Mouse (Mus musculus) brain, adult 2 months (tissue): Measurements from ENCODE around the gene Rnase2b.
"Not testable (repeated sequence)": the region's sequence is repeated elsewhere in the genome, so short reads cannot be mapped to it uniquely, and the experiment has no call there.

Source experiments
- DNase-seq: peaks from one replicate; pipeline ENCODE4 v3.0.0; 2011; ENCODE audit warnings: low read depth, low spot score

Rnase2b gene

DNA sequence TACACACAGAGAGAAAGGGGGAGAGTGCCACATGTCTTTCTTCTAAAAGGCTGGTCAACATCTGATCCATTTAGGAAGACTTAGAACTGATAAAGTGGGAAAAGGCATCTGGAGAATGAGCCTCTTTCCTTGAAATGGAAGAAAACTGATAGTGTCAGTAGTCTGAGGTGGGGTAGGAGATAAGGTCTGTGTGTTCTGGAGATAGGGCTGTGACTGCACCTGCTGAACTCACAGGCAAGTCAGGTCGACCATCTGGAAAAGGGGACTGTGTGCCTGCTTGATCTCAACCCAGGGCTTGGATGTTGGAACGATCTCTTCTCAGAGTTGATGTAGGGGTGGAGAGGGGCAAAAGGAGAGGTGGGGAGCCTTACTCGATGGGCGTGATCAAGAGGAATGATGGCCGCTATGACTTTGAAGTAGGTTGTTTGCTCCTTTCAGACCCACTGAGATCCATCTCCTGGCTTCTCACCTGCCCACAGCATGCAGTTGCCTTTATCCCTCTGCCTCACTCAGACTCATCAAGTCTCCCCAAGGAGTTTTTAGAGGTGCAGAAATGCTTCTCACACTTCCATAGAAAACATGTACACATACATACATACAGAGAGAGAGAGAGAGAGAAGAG lies 9.7 kb upstream of the Rnase2b start:
- DNase-seq = no peak

- no peak for DNase-seq
These were observed 5.9 kb upstream of the Rnase2b start for GRCm38 (mm10) chr14:51156056-51156735.

- no peak for DNase-seq
These were observed 5.4 kb upstream of the Rnase2b start for GRCm38 (mm10) chr14:51156736-51157068.

GRCm38 (mm10) chr14:51157072-51157471 lies 5.0 kb upstream of the Rnase2b start:
- DNase-seq = no peak

GRCm38 (mm10) chr14:51163323-51163722 lies 1.3 kb downstream of the Rnase2b start:
- DNase-seq = not testable (repeated sequence)

DNA sequence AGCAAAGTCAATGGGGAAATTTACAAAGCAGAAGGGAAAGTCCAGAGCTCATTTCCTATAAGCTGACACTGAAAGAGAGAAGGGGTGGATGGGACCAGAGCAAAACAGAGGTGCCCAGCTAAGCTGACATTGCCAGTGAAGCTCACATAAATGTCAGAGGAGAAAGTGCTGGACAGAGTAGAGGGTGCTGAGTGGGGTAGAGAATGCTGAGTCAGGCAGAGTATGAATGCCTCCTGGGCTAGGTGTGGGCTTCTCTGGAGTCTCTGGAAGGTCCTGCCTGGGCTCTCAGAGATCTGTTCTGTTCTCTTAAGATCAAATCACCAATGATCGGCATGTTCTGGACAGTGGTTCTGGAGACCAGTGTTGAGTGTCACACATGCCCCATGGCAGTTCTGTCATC lies 3.4 kb downstream of the Rnase2b start:
- no peak for DNase-seq

DNA sequence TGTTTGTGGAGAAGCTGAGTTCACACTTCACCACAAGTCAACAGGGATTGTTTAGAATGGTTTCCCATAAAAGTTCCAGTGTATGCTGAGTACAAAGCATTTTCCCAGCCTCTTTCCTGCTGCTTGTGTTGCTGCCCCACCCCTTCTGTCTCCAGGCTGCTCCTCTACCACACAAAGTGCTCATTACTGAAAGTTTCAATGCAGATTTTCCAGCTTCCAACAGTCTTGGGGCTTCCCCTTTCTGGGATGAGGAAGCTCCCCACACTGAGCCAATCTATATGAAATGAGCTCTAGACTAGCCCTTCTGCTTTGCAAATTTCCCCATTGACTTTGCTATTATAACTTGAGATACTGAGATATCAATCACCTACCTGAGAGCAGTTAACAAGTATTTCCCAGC lies 4.0 kb downstream of the Rnase2b start:
- DNase-seq = no peak

DNA sequence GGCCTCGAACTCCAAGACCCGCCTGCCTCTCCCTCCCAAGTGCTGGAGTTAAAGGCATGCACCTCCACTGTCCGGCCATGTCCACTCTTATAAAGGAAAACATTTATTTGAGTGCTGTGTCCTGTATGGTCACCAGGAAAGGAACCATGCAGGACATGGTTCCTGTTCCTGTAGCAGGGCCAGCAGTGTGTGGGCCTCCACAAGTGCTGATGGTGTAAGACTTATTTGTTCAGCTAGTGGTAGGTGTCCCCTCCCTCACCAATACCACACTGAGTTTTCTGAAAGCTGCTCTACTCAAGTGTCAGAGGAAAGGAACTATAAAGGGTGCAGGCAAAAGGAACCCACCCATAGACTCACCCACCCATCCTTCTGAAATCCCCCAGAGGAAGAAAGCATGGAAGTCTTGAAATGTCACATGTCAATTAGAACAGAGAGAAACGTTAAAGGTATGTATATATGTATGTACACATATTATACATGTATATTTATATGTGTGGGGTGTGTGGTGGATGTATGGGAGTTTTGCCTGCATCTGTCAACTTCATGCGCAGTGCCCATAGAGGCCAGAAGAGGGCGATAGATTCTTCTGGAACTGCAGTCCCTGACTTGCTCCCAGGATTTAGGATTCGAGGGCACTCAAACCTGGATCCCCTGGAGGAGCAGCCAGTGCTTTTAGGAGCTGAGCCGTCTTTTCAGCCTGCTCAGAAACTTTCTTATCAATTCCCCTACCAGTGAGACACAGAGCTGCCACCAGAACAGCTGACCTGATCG lies 10.2 kb downstream of the Rnase2b start:
- peak; percentile 25 for DNase-seq

- peak; percentile 33 for DNase-seq
These were observed 10.9 kb downstream of the Rnase2b start for GRCm38 (mm10) chr14:51172947-51173346.

GRCm38 (mm10) chr14:51173843-51174242 lies 11.8 kb downstream of the Rnase2b start:
- peak; percentile 6 for DNase-seq

- DNase-seq = not testable (repeated sequence)
These were observed 19.0 kb downstream of the Rnase2b start for GRCm38 (mm10) chr14:51181051-51181450.

DNA sequence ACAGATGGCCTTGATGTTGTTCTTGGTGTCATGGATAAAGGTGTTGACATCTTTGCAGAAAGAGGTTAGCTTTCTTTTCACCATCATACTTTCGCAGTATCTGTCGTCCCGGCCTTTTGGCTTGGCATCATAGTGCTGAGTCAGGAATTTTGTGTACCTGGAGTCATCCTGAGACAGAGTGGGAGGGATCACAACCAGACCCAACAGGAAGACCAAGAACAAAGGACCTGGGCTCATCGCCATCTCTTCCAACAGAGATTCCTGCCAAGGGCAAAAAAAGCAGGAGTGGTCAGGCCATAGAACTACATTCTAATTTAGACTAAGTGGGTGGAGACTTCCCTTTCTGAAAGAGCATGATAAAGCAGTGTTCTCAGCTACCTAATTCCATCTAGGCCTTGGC lies 33.6 kb downstream of the Rnase2b start:
- no peak for DNase-seq

DNA sequence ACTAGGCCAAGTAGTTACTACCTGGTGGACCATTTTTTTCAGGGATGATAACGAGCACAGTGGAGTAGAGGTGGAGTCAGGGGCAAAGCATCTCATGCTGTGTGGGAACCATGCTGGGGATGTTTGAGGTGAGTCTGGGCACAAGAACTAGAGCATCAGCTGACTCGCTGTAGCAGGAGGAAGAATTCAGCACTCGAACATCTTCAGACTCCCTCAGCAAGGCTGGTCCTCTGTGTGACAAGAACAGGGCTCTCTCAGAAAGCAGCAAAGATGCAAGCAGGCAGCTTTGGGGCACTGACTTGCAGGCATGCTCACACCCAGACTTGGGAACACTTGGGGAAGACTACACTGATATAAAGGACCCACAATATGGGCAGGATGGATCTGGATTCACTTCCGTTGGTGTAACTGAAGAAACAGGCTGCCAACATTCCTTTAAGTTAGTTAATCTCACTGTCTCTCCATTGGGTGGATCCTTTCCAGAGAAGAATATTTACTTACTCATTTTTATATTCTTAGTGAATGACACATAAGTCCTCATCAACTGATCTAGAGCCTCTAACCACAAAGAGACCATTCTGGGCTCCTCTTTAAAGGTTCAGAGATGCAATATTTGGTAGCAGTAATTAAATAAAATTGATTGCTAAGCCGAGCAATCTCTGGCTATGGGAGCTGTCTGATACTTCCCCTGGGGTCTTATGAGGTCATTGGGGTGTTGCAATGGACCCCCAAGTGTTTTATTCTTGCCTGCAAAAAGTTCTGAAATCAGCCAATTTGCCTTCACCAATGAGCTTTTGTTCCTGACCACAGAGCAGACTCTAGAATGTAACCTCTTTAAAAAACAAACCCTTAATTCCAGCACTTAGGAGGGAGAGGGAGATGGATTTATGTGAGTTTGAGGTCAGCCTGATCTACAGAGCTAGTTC lies 37.3 kb downstream of the Rnase2b start, which contains the start of gene Ang2:
Ang2 (minus strand) TSS at position 51 of the 926 bp plus-strand sequence.
- no peak for DNase-seq

GRCm38 (mm10) chr14:51200054-51200453 lies 38.0 kb downstream of the Rnase2b start:
- peak; percentile 43 for DNase-seq

DNA sequence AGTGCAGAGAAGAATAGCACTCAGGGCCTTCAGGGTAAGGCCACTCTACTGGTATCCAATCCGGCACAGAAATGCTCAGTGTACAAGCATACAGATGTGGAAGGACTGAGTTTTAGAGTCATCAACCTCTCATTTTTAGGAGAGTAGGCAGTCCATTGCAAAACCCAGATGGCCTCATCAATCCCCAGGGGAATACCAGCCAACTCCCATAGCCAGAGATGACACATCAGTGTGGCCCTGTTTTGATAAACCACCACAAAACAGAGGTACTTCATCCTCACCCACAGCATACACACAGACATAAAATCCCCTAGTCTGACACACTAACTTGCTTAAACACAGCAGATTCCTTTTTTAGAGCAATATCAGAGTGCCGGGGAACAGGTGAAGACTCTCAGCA lies 38.4 kb downstream of the Rnase2b start:
- DNase-seq = no peak

DNA sequence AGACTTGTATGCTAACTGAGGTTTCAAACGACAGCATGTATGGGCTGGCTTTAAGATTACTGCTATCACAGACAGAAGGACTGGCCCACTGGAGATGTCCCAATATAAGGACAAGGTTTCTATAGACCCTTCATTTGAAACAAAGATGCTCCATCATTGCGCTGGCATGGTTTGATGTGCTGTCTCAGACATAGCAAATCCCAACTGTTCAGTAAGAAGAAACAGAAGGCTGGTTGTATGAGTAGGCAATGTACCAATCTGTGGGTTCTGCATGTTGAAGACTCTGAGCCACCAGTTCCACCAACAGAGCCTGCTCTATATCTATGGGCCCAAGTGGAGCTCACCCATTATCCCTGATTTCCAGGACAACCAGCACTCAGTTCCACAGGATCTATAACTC lies 41.1 kb downstream of the Rnase2b start, which contains the start of gene Ear14:
Ear14 (plus strand) TSS at position 277 of the 400 bp plus-strand sequence.
- peak; percentile 16 for DNase-seq
